Mouse (Mus musculus) natural killer cell, adult 2 months (primary cell): ENCODE measurements around the gene Erbb3.

Experiments used
- DNase-seq, 2 experiments: peaks; one replicate each; pipeline ENCODE4 v3.0.0; 2022; ENCODE audit warnings: low spot score in 2 of 2

The Erbb3 gene

DNA sequence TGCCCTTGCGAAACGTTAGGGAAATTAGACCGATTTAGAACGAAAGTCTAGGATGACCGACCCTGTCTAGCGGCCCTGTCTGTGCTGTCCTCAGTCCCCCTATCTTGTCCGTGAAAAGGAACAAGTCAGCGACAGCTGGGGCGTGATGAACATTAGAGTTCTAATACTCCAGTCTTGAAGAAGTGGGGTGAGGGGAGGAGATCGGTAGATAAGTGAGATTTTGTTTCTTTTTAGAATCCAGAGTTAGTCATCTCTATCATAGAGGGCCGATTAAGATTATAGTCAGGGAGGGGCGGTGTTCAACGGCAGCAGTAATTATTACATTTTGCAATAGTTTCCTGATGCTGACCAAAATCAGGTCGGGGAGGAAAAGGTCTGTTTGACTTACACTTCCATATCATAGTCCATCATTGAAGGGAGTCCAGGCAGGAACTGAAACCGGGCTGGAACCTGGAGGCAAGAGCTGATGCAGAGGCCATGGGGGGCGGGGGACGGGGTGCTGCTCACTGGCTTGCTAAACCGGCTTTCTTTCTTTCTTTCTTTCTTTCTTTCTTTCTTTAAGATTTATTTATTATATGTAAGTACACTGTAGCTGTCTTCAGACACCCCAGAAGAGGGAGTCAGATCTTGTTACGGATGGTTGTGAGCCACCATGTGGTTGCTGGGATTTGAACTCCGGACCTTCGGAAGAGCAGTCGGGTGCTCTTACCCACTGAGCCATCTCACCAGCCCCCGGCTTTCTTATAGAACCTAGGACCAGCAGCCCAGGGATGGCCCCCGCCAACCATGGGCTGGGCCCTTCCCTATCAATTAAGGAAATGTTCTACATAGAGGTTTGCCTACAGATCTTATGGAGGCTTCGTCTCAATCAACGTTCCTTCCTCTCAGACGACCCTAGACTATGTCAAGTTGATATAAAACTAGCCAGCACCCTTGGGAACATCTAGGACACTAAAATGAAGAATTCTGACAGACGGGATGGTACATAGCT, 62.8 kb downstream of the Erbb3 start:
- DNase-seq: no peak

DNA sequence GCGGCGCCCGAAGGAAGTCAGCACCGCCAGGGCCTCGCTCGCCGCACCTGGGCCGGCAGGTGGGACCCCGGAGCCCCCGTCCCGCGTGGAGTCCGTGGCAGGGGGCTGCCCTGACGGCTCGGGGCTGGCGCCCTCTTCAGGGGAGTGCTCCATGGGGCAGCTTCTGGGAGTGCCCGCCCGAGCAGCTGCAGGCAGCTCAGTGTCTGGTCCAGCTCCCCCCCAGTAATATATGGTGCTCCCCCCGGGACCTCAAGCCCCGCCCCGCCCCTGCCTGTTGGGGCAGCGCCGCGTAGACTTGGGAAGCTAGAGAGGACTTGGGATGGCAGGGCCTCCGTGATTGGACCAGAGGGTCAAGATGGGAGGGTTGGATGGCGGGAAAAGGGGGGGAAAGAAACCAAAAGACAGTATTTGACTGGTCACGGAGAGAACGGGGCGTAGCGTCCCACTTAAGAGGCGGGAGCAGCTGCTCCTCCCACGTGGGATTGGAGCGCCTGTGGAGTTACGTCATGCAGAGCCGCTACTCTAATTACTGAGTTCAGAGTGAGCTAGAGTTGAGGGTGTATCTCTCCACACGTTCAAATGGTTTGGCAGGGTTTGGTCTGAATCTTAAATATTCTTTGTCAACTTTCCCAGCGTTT, 63.7 kb downstream of the Erbb3 start, which contains the start of gene Esyt1:
Gene Esyt1 (minus strand): TSS at position 201 of the 638 bp plus-strand sequence.
- peak; percentile 94 for DNase-seq

- DNase-seq: peak; percentile 57 to 66
Observed at GRCm38 (mm10) chr10:128524732-128525662, 64.5 kb downstream of the Erbb3 start.

GRCm38 (mm10) chr10:128524111-128524731, 65.2 kb downstream of the Erbb3 start:
- DNase-seq: peak in 1 of 2 experiments; percentile 16

GRCm38 (mm10) chr10:128522351-128522750, 67.1 kb downstream of the Erbb3 start:
- DNase-seq: no peak

DNA sequence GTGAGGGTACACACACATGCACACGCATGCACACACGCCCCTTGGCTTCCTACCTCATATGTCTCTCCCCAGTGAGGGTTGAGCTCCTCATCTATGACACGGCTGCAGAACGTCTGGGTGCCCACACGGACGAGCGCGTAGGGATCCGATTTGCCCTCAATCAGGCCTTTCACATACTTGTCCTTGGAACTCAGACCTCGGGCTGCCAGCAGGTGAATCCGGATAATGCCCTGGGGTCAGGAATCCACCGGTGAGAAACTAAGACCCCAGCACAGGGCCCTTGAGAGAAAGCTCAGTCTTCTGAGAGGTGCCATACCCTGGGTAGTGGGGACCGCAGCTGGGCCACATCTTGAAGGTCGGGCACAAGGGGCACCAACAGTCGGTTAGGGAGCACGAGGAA, 68.9 kb downstream of the Erbb3 start:
- DNase-seq: no peak

GRCm38 (mm10) chr10:128518833-128519232, 70.6 kb downstream of the Erbb3 start:
- DNase-seq: peak in 1 of 2 experiments; percentile 41
